Mouse (Mus musculus) intestine, postnatal 0 days (tissue): ENCODE data around the gene Aga. TPM values are rescaled to one million over a fixed set of nuclear protein-coding genes. Genes with fewer than 3 reads are reported as not detected.

Source experiments
- ATAC-seq: fragments of 200-750 bp; cut with Nextera tagmentation; 2 replicates; pipeline ENCODE4 v1.8.0; 2017; ENCODE audit warnings: mild to moderate bottlenecking, moderate TSS enrichment, moderate library complexity
- H3K27ac ChIP-seq: fragments of 300-500 bp; sonication (generic); 2 replicates; pipeline ENCODE4 v1.5.1; 2014; ENCODE audit warnings: mild to moderate bottlenecking, low read depth, low read length, moderate library complexity
- H3K27me3 ChIP-seq: fragments of 300-500 bp; sonication (generic); replicated peaks from 2 replicates; pipeline ENCODE4 v1.6.1; 2014; ENCODE audit warnings: low read length, mixed read lengths; ENCODE audit not compliant: control insufficient read depth, insufficient read depth
- H3K36me3 ChIP-seq: fragments of 300-500 bp; sonication (generic); 2 replicates; pipeline ENCODE4 v1.6.1; 2014; ENCODE audit warnings: mild to moderate bottlenecking, moderate library complexity; ENCODE audit not compliant: control insufficient read depth, insufficient read depth
- H3K4me1 ChIP-seq: fragments of 300-500 bp; sonication (generic); replicated peaks from 2 replicates; pipeline ENCODE4 v1.6.1; 2014; ENCODE audit warnings: antibody characterized with exemption, low read length, mixed read lengths; ENCODE audit not compliant: control insufficient read depth, insufficient read depth
- H3K4me2 ChIP-seq: fragments of 300-500 bp; sonication (generic); replicated peaks from 2 replicates; pipeline ENCODE4 v1.6.1; 2014; ENCODE audit warnings: low read depth, mild to moderate bottlenecking, moderate library complexity
- H3K4me3 ChIP-seq: fragments of 300-500 bp; sonication (generic); 2 replicates; pipeline ENCODE4 v1.5.1; 2014; ENCODE audit warnings: low read depth, low read length
- H3K9ac ChIP-seq: fragments of 300-500 bp; sonication (generic); 2 replicates; pipeline ENCODE4 v1.6.1; 2014; ENCODE audit warnings: mild to moderate bottlenecking, low read depth, low read length
- H3K9me3 ChIP-seq: fragments of 300-500 bp; sonication (generic); 2 replicates; pipeline ENCODE4 v1.6.1; 2016; ENCODE audit warnings: mixed run types; ENCODE audit not compliant: control insufficient read depth
- CTCF ChIP-seq: sonication (generic); IDR thresholded peaks from 2 replicates; pipeline ENCODE4 v1.5.1; 2016; ENCODE audit warnings: low read depth, mild to moderate bottlenecking, control low read depth, antibody characterized with exemption, moderate library complexity
- WGBS: fragments of 180-500 bp; shearing (Covaris S2); extraction: QIAGEN DNeasy Blood & Tissue Kit; methylation state at CpG from one replicate; pipeline ENCODE4 v1.1.7; 2014; 5-methylcytosine and 5-hydroxymethylcytosine counted together
- polyA plus RNA-seq: library from polyadenylated mRNA; unstranded; fragments of >200 nt; fragmentation: Nextera tagmentation; extraction: Ambion mirVana; gene quantifications from 2 replicates; pipeline ENCODE4 v1.2.1, GENCODE M21; 2015

Aga gene
- polyA plus RNA-seq, 1 experiment from 2014 or later, result 70.1 TPM

- no peak for TF ChIP-seq CTCF
- Histone ChIP-seq H3K9me3 (no peaks in the 10 kb centered on the region), H3K4me1 (no peaks in the 10 kb centered on the region)
These were observed 51.0 kb downstream of the Aga start for GRCm38 (mm10) chr8:53562441-53563040.

GRCm38 (mm10) chr8:53566223-53566622, 54.7 kb downstream of the Aga start:
- no peak for ATAC-seq
- no peak for TF ChIP-seq CTCF
- Histone ChIP-seq H3K4me1 (no peaks in the 10 kb centered on the region), H3K27ac (no peak overlapping the region), H3K9ac (no peak overlapping the region), H3K4me3 (no peak overlapping the region), H3K27me3 (no peaks in the 10 kb centered on the region), H3K4me2 (no peak overlapping the region), H3K9me3 (no peaks in the 10 kb centered on the region), H3K36me3 (no peaks in the 10 kb centered on the region)
- 82% methylated on average over 6 of the region's 6 CpGs for WGBS

More at GRCm38 (mm10) chr8:53562441-53563040, 51.0 kb downstream of the Aga start:
- Histone ChIP-seq H3K9ac (no peak overlapping the region), H3K4me2 (no peak overlapping the region), H3K27ac (no peak overlapping the region), H3K4me3 (no peak overlapping the region), H3K36me3 (no peaks in the 10 kb centered on the region), H3K27me3 (no peaks in the 10 kb centered on the region)
- no peak for ATAC-seq
- WGBS, result 82% methylated on average over 10 of the region's 10 CpGs

Other genes with a start within 250 kb of the Aga start
- 8.1 and 9.3 TPM in 2 replicates for gene Neil3, start 127.3 kb downstream of the Aga start, polyA plus RNA-seq